Mouse (Mus musculus): ENCODE data around the gene Vps13a.
A peak's percentile ranks its signal among the peaks of the same experiment; 100 is the strongest.
"Not testable (repeated sequence)": the region's sequence is repeated elsewhere in the genome, so short reads cannot be mapped to it uniquely, and the experiment has no call there.

Gene Vps13a

GRCm38 (mm10) chr19:16780790-16781384 lies at the start of gene Vps13a:
Gene Vps13a (minus strand): TSS chr19:16780933.
- DNase-seq (ENCODE audit: extremely low spot score, low read depth, low spot score) = peak; percentile 47

- DNase-seq (ENCODE audit: extremely low spot score, low read depth, low spot score) = no peak
These were observed 46.9 kb upstream of the Vps13a start for GRCm38 (mm10) chr19:16827657-16828056.

- DNase-seq (ENCODE audit: extremely low spot score, low read depth, low spot score) = no peak
These were observed 44.5 kb upstream of the Vps13a start for GRCm38 (mm10) chr19:16825228-16825627.

GRCm38 (mm10) chr19:16814848-16815247 lies 34.1 kb upstream of the Vps13a start:
- no peak for DNase-seq (ENCODE audit: extremely low spot score, low read depth, low spot score)

GRCm38 (mm10) chr19:16813306-16813705 lies 32.6 kb upstream of the Vps13a start:
- no peak for DNase-seq (ENCODE audit: extremely low spot score, low read depth, low spot score)

GRCm38 (mm10) chr19:16812072-16812608 lies 31.4 kb upstream of the Vps13a start:
- no peak for DNase-seq (ENCODE audit: extremely low spot score, low read depth, low spot score)

GRCm38 (mm10) chr19:16805102-16805501 lies 24.4 kb upstream of the Vps13a start:
- DNase-seq (ENCODE audit: extremely low spot score, low read depth, low spot score) = no peak

- DNase-seq (ENCODE audit: extremely low spot score, low read depth, low spot score) = no peak
These were observed 23.8 kb upstream of the Vps13a start for GRCm38 (mm10) chr19:16804578-16804977.

- DNase-seq (ENCODE audit: extremely low spot score, low read depth, low spot score) = no peak
These were observed 22.0 kb upstream of the Vps13a start for GRCm38 (mm10) chr19:16802707-16803106.

GRCm38 (mm10) chr19:16802123-16802522 lies 21.4 kb upstream of the Vps13a start:
- no peak for DNase-seq (ENCODE audit: extremely low spot score, low read depth, low spot score)

GRCm38 (mm10) chr19:16797923-16798322 lies 17.2 kb upstream of the Vps13a start:
- no peak for DNase-seq (ENCODE audit: extremely low spot score, low read depth, low spot score)

- DNase-seq (ENCODE audit: extremely low spot score, low read depth, low spot score) = not testable (repeated sequence)
These were observed 13.8 kb upstream of the Vps13a start for GRCm38 (mm10) chr19:16794486-16794885.

GRCm38 (mm10) chr19:16789930-16790329 lies 9.2 kb upstream of the Vps13a start:
- DNase-seq (ENCODE audit: extremely low spot score, low read depth, low spot score) = no peak

- no peak for DNase-seq (ENCODE audit: extremely low spot score, low read depth, low spot score)
These were observed 4.1 kb upstream of the Vps13a start for GRCm38 (mm10) chr19:16784879-16785278.

- no peak for DNase-seq (ENCODE audit: extremely low spot score, low read depth, low spot score)
These were observed 780 bp upstream of the Vps13a start for GRCm38 (mm10) chr19:16781406-16782019.

GRCm38 (mm10) chr19:16780251-16780783 lies 416 bp downstream of the Vps13a start:
- no peak for DNase-seq (ENCODE audit: extremely low spot score, low read depth, low spot score)

GRCm38 (mm10) chr19:16779786-16780185 lies 947 bp downstream of the Vps13a start:
- DNase-seq (ENCODE audit: extremely low spot score, low read depth, low spot score) = no peak

GRCm38 (mm10) chr19:16779281-16779680 lies 1.5 kb downstream of the Vps13a start:
- DNase-seq (ENCODE audit: extremely low spot score, low read depth, low spot score) = no peak

GRCm38 (mm10) chr19:16778578-16778977 lies 2.2 kb downstream of the Vps13a start:
- DNase-seq (ENCODE audit: extremely low spot score, low read depth, low spot score) = no peak

- DNase-seq (ENCODE audit: extremely low spot score, low read depth, low spot score) = no peak
These were observed 2.8 kb downstream of the Vps13a start for GRCm38 (mm10) chr19:16777901-16778300.

- DNase-seq (ENCODE audit: extremely low spot score, low read depth, low spot score) = not testable (repeated sequence)
These were observed 3.3 kb downstream of the Vps13a start for GRCm38 (mm10) chr19:16777391-16777790.

Data from hindlimb bud, embryonic 11.5 days (tissue).